Mouse (Mus musculus) liver, embryonic 14.5 days (tissue): ENCODE results near the gene Hoxc10. TPM values are rescaled to one million over a fixed set of nuclear protein-coding genes. Genes with fewer than 3 reads are reported as not detected.

Experiments
- ATAC-seq: fragments of 200-750 bp; cut with Nextera tagmentation; 2 replicates; pipeline ENCODE4 v1.8.0; 2017; ENCODE audit warnings: moderate number of reproducible peaks, mild to moderate bottlenecking, moderate library complexity; ENCODE audit not compliant: insufficient read depth
- DNase-seq, 3 experiments: peaks; one replicate each; pipeline ENCODE4 v3.0.0-alpha.2; 2012 to 2013; ENCODE audit warnings: low read depth in 3 of 3, low spot score in 3 of 3
- H3K27ac ChIP-seq: fragments of 300-500 bp; sonication (generic); 2 replicates; pipeline ENCODE4 v1.5.1; 2014; ENCODE audit warnings: moderate library complexity, mild to moderate bottlenecking, control low read depth, inconsistent platforms
- H3K27me3 ChIP-seq: fragments of 300-500 bp; sonication (generic); 2 replicates; pipeline ENCODE4 v1.6.1; 2014; ENCODE audit warnings: mild to moderate bottlenecking, low read length, moderate library complexity; ENCODE audit not compliant: control insufficient read depth, insufficient read depth
- H3K36me3 ChIP-seq: fragments of 300-500 bp; sonication (generic); replicated peaks from 2 replicates; pipeline ENCODE4 v1.6.1; 2014; ENCODE audit warnings: low read depth; ENCODE audit not compliant: control insufficient read depth, insufficient read depth
- H3K4me1 ChIP-seq, 2 experiments: fragments of 200-500 bp in 1 of 2; fragments of 300-500 bp in 1 of 2; sonication (generic) in 1 of 2; replicated peaks; 2 replicates each; pipeline ENCODE4 v1.6.1; 2012 to 2014; ENCODE audit warnings: antibody characterized with exemption in 1 of 2, inconsistent platforms in 1 of 2, low read length in 1 of 2; ENCODE audit not compliant: control insufficient read depth in 2 of 2, insufficient read depth in 2 of 2
- H3K4me2 ChIP-seq: fragments of 300-500 bp; sonication (generic); 2 replicates; pipeline ENCODE4 v1.6.1; 2014; ENCODE audit warnings: low read depth, mild to moderate bottlenecking, control low read depth, moderate library complexity
- H3K4me3 ChIP-seq, 2 experiments: fragments of 200-500 bp in 1 of 2; fragments of 300-500 bp in 1 of 2; sonication (generic) in 1 of 2; 2 replicates each; pipeline ENCODE4 v1.5.1; 2012 to 2014; ENCODE audit warnings: low read depth in 2 of 2, low read length in 2 of 2, mild to moderate bottlenecking in 2 of 2, control low read depth in 1 of 2, inconsistent platforms in 1 of 2, moderate library complexity in 1 of 2; ENCODE audit not compliant: insufficient read depth in 1 of 2
- H3K9ac ChIP-seq: fragments of 300-500 bp; sonication (generic); replicated peaks from 2 replicates; pipeline ENCODE4 v1.6.1; 2014; ENCODE audit warnings: mild to moderate bottlenecking, control low read depth, moderate library complexity
- H3K9me3 ChIP-seq: fragments of 300-500 bp; sonication (generic); 2 replicates; pipeline ENCODE4 v1.6.1; 2016; ENCODE audit warnings: low read length, mixed read lengths; ENCODE audit not compliant: control insufficient read depth
- CTCF ChIP-seq: IDR thresholded peaks from 2 replicates; pipeline ENCODE4 v1.5.1; 2016; ENCODE audit warnings: antibody characterized with exemption, low read depth, control low read depth
- EP300 ChIP-seq: IDR thresholded peaks from 2 replicates; pipeline ENCODE4 v1.6.1; 2016; ENCODE audit warnings: antibody characterized with exemption, low read depth
- WGBS: fragments of 180-500 bp; shearing (Covaris S2); extraction: QIAGEN DNeasy Blood & Tissue Kit; methylation state at CpG from one replicate; pipeline ENCODE4 v1.1.7; 2014; ENCODE audit not compliant: insufficient replicate concordance; 5-methylcytosine and 5-hydroxymethylcytosine counted together
- polyA plus RNA-seq, 2 experiments: library from polyadenylated mRNA; depleted of rRNA in 1 of 2; stranded (reverse) in 1 of 2; unstranded in 1 of 2; fragments of >200 nt; fragmentation: Nextera tagmentation in 1 of 2; extraction: Ambion mirVana in 1 of 2; gene quantifications; 2 replicates each; pipeline versions ENCODE4 v1.2.1 to v1.2.3; 2012 to 2014

The Hoxc10 gene
- polyA plus RNA-seq, 2 experiments, result not detected

DNA sequence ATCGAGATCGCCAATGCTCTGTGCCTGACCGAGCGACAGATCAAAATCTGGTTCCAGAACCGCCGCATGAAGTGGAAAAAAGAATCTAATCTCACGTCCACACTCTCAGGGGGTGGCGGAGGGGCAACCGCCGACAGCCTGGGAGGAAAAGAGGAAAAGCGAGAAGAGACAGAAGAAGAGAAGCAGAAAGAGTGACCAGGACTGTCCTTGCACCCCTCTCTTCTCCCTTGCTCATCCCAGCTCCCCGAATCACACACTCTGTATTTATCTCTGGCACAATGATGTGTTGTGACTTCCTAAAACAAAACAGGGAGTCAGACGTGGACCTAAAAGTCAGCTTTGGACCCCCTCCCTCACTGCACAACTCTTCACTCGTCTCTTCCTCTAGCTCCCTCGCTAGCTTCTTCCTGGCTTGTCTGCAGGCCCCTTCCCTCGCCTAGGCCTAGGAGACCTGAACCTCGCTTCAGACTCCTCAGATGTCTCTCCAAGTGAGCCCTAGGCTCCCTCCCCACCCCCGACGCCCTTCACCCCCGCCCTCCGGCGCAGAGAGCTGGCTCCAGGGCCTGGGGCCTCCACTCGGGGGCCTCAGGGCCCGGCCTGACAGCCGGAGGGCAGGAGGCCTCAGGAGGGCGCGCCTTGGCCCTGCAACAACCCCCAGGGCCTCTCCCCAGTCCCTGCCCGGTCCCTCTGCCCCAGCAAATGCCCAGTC is 44.4 kb downstream of the Hoxc10 start:
- H3K27me3 ChIP-seq, result peaks cover 100% of the 10 kb centered on the region
- ATAC-seq, result no peak
- H3K27ac ChIP-seq, result no peak overlapping the region
- 2% methylated on average over 28 of the region's 28 CpGs for WGBS
- H3K9ac ChIP-seq, result no peak overlapping the region
- H3K36me3 ChIP-seq, result no peaks in the 10 kb centered on the region
- DNase-seq, result no peak
- H3K4me3 ChIP-seq, result no peak overlapping the region
- H3K4me2 ChIP-seq, result no peak overlapping the region
- H3K4me1 ChIP-seq, result no peaks in the 10 kb centered on the region
- H3K9me3 ChIP-seq, result no peaks in the 10 kb centered on the region
- TF ChIP-seq EP300, result no peak
- no peak for TF ChIP-seq CTCF

DNA sequence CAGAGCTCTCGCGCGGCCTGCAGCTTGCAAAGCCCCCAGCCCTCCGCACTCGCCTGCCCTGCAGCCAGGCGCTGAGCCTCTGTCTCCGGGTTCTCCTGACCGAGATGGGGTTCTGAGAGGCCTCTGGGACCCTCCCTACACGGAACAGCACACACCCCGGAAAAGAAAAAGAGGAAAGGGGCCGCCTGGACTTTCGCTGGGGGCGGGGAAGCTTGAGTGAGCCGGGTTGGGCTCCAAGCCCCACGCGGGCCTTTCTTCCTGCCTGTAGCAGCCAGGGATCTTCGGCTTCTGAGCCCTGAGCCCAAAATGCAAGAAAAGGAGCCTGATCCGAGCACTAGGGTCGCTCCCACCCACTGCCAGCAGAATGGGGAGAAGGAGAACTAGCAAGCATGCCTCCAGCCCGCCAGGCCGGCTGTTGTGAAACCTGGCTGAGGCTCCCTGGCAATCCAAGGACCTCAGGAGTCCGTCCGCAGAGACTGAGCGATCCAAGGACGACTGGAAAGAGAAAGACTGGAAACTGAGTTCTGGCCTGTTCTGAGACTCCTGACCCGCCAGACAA is 45.4 kb downstream of the Hoxc10 start:
- TF ChIP-seq CTCF (no peak), EP300 (no peak)
- H3K4me2 ChIP-seq, result no peak overlapping the region
- WGBS, result 8% methylated on average over 26 of the region's 26 CpGs
- H3K27ac ChIP-seq, result no peak overlapping the region
- no peaks in the 10 kb centered on the region for H3K9me3 ChIP-seq
- H3K9ac ChIP-seq, result no peak overlapping the region
- H3K4me3 ChIP-seq, result no peak overlapping the region
- H3K4me1 ChIP-seq, result no peaks in the 10 kb centered on the region
- peaks cover 100% of the 10 kb centered on the region for H3K27me3 ChIP-seq
- no peak for ATAC-seq
- H3K36me3 ChIP-seq, result no peaks in the 10 kb centered on the region
- no peak for DNase-seq

DNA sequence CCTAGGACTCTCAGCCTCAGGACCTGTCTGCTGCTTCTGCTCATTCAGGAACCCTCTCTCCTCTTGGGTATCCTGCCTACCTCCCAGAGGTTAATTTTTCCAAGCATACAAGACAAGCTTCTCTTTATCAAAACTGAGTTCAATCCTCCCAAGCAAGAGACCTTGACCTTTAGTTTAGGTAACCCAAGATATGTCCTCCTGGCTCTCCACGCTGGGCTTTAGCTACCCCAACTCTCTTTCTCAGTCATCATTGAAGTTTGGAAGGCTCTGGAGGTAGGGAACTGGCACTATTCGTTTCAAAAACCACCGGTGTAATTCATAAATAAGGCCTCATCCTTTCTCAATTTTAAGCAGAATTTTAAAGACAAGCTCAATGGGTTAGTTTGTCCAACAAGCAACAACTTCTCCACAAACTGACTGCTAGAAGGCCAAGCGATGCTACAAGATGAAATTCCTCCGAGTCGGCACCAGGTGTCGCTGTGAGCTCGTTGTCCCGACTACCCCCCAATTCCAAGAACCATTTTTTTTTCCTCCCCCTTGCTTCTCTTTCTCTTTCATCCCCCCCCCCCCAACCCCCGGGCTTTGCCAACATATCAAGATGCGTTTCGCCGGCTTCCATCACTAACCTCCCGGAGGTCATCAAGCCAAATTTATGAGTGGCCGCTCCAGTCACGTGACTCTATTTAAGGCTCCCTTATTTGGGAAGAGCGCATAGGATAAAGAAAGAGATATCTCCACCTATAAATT is 46.8 kb downstream of the Hoxc10 start:
- ATAC-seq (no peak), DNase-seq (no peak)
- Histone ChIP-seq H3K9me3 (no peaks in the 10 kb centered on the region), H3K4me2 (no peak overlapping the region), H3K27me3 (peaks cover 98% of the 10 kb centered on the region), H3K4me3 (no peak overlapping the region), H3K9ac (no peak overlapping the region), H3K4me1 (no peaks in the 10 kb centered on the region), H3K36me3 (no peaks in the 10 kb centered on the region), H3K27ac (no peak overlapping the region)
- peak; percentile 73 for TF ChIP-seq CTCF
- no peak for TF ChIP-seq EP300
- 3% methylated on average over 17 of the region's 17 CpGs for WGBS

DNA sequence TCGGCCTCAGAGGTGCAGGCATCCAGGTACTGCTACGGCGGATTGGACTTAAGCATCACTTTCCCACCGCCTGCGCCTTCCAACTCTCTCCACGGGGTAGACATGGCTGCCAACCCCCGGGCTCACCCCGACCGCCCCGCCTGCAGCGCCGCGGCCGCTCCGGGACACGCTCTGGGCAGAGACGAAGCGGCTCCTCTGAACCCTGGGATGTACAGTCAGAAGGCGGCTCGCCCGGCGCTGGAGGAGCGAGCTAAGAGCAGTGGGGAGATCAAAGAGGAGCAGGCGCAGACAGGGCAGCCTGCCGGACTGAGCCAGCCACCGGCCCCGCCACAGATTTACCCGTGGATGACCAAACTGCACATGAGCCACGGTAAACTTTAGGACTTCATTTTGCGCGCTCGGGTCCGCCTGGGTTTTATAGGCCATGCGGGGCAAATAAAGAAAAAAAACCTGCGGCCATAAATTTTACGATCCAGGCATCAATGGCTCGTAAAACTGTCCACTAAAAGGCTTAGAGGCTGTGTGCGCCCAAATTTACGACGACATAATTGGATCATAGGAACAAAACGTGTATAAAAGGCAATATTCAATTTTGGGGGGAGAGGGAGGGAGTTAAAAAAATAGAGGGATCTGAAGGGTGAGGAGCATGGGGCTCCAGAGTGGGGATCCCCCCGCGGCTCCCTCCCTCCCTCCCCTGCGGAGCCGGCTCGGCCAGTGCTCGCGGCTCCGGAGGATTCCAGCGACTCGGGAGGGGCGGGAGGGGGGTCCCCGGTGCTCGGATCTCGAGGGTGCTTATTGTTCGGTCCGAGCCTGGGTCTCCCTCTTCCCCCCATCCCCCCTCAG is 47.8 kb downstream of the Hoxc10 start:
- Histone ChIP-seq H3K4me3 (no peak overlapping the region), H3K36me3 (no peaks in the 10 kb centered on the region), H3K27me3 (peaks cover 98% of the 10 kb centered on the region), H3K4me2 (no peak overlapping the region), H3K9ac (no peak overlapping the region), H3K4me1 (no peaks in the 10 kb centered on the region), H3K27ac (no peak overlapping the region), H3K9me3 (no peaks in the 10 kb centered on the region)
- ATAC-seq (no peak), DNase-seq (no peak)
- TF ChIP-seq CTCF (no peak), EP300 (no peak)
- 2% methylated on average over 52 of the region's 57 CpGs for whole genome bisulfite sequencing
